Mouse (Mus musculus) granulocyte monocyte progenitor cell, adult 5-6 weeks (primary cell): ENCODE results near the gene Srsf2. TPM values are rescaled to one million over a fixed set of nuclear protein-coding genes. Genes with fewer than 3 reads are reported as not detected.

Experiments used
- ATAC-seq: replicated peaks from 2 replicates; pipeline ENCODE4 v1.8.0; 2016; ENCODE audit warnings: mild to moderate bottlenecking, moderate TSS enrichment, inconsistent platforms; ENCODE audit not compliant: poor library complexity, severe bottlenecking
- total RNA-seq, 2 experiments: library from RNA; stranded (forward) in 1 of 2; stranded (reverse) in 1 of 2; fragments of 200-712, 200-1000 nt in 1 of 2; fragments of >200 nt in 1 of 2; fragmentation: Nextera tagmentation in 1 of 2; gene quantifications; 2 replicates each; pipeline ENCODE4 v1.2.3; 2014 to 2017

The Srsf2 gene
- total RNA-seq, 2 experiments from 2014 or later, result 356 to 818 TPM

DNA sequence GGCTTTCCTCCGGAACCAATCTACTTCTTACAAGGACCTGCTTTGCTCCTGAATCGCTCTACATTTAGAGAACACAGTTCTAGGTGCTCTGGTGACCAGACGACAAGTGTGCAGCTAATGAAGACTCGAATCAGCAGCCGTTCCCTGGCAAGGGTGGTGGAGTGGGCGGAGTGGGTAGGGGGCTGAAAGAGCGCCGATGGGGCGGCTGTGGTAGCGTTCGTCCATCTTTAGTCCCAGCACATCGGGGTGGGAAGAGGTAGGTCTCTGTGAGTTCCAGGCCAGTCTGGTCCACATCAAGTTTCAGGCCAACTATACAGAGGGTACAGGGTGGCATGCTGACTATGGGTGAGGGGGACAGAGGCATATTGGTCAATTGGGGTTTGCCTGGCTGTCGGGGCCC is 39.3 kb downstream of the Srsf2 start:
- no peak for ATAC-seq

DNA sequence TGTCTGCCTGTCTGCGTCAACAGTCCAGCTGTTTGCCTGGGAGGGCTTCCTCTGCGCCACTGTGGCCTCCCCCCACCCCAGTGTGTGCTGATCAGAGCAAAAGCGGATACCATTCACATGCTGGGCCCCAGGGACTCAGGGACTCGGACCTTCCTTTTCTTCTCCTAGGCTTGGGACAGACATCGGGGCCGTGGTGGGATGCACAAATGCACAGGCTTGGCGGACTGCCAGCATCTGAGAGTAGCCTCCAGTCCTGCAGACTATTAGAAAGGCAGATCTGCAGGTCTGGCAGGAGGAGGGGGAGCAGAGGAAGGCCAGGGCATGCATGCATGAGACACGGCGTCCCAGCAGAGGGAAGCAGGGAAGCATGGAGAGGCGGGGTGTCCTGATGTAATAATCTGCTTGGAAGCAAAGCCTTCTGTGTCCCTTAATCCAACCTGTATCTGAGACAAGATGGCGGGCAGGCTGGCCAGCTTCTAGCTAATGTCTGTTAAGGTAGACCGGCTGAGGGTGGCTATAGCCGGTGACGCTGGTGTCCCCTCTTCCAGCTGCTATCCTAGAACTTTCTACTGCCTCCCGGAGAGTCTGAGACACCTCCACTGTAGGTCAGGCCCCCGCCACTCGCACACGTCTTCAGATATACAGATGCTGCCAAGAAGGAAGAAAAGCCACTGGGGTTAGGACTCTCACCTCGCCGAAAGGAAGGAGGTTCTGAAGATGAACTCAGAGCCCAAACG is 39.9 kb downstream of the Srsf2 start:
- ATAC-seq, result no peak

DNA sequence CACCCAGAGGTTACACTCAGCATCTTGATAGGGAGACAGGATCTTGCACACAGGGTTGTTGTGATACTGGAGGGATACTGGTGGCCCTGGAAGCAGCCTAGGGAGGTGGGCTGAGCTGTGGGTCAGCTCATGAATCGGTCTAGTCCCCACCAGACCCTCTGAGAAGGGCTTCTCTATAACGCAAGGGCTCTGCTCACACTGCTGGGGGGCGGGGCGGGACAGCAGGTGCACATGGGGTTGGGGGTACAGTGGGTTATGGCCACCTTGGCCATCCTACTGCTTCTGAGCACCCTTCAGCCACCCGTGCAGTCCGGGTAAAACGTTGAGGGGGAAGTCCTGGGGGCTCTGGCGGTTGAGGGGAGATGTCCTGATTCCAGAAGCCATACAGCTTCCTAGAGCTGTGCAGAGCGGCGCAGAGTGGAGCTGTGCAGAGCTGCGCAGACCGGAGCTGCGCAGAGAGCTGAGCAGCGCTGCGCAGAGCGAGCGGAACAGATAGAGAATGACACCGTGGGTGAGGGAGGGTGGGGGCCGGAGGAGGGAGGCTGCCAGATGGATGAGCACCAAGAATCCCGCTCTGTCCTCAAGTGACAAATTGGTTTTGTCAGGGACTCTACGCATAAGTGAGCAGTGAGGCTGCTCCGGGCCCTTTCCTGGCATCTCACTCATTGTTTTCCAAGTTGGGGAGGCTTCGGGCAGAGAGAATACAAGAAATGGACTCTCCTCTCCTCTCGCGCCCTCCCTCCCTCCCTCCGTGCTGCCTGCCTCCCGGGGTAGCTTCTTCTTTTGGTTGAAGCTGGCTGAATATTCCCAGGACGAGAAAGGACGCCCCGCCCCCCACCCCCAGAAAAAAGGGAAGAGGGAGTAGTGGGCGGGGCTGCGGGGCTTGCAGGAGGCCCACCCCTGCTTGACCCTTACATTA is 41.7 kb downstream of the Srsf2 start:
- ATAC-seq, result peak; percentile 56

DNA sequence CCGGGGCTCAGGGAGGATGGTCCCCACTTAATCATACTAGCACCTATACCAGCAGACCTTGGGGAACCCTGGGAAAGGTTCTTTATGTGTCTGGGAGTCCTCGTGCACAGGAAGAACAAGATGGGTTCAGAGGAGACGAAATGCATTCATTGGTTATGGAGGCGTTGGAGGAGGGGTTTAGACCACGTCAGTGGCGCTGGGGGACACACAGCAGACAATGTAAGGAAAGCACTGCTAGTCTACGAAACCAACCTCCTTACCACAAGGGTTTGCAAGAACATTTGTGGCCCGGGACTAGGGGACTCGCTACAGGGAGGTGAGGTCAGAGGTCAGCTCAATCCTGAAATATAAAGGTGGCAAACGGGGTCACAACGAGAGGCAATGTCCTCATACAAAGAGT is 42.4 kb downstream of the Srsf2 start:
- no peak for ATAC-seq

DNA sequence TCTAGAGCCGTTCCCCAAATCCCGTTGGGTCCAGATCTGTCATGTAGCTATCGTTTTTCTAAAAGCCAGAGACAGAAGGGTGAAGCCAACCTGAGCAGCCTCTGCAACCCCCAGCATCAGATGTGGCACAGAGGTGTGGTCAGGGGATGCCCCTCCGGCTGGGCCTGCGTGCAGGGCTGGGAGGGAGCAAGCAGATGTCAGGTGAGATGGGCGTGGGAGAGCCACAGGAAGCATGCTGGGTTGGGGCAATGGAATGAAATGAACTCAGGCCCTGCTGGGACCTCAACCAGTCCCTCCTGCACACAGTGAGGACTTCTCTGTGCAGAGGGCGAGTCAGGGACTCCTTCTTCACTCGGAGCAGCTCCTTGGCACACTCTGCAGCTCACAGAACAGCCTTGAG is 43.4 kb downstream of the Srsf2 start:
- ATAC-seq, result no peak

DNA sequence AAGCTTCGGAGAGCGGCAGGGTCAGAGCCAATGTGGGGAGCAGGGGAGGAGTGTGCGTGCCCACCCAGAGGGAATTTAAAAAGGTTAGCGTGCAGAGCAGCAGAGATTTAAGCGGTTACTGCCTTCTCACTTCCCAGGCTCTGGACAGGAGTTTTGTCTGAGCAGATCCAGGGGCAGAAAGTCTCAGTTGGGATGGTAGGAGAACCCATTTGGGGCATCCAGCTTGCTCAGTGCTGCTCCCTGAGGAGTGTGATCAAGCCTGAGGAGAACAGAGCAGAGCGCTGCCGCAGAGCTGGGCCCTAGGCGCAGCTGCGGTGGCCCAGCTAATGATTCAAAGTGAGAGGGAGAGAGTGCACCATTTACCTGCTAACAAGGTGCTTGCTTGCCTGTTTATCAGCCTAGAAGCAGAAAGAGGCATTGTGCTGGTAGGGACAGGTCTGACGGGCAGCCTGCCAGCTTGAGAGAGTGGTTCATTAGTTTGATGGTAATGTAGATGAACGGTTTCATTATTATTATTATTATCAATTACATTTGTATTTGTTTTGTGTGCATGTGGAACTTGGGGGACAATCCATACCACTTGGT is 44.0 kb downstream of the Srsf2 start:
- ATAC-seq, result no peak

DNA sequence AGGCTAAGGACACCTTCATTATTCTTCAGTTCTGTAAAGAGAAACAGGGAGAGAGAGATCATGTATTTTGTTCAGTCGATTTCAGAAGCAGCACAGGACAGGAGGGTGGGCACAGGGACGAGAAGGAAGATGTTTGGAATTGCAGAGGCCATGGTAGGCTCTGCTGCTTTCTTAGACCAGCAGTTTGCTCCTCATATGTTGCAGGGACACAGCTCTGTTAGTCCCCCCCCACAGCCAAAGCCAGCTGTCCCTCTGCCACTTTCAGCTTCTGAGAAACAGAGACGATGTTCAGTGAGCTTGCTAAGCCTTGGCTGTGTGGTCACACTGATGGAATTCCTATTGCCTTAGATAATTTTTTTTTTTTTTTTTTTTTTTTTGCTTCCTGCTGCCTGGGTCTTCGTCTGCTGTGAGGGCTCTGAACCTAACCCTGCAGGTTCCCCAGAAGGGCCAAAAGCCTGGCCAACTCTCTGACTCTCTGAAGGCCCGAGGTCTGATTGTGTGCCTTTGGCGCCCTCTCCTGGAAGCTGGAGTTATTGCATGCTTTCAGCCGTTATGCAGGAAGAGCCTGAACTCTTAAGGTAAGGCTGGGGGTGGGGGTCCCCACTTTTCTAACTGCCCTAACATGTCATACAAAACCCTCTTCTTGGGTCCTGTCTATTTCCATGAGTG is 44.8 kb downstream of the Srsf2 start:
- ATAC-seq, result peak; percentile 61

DNA sequence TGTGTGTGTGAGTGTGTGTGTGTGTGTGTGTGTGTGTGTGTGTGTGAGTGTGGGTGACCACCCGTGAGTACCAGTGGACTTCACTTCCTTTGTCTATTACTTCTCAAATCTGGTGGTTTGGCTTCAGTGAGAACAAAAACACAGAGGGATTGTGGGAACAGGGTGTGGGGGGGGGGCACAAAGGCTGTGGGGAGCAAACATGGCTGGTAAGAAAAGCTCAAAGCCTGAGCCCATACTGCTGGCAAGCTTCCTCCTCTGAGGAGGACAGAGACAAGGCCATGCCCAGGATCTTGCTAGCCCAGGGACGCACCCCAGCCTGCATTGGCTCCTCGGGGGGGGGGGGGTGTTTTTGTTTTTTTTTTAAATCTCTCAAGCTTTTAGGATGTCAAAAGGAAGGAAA is 45.4 kb downstream of the Srsf2 start:
- ATAC-seq, result no peak

DNA sequence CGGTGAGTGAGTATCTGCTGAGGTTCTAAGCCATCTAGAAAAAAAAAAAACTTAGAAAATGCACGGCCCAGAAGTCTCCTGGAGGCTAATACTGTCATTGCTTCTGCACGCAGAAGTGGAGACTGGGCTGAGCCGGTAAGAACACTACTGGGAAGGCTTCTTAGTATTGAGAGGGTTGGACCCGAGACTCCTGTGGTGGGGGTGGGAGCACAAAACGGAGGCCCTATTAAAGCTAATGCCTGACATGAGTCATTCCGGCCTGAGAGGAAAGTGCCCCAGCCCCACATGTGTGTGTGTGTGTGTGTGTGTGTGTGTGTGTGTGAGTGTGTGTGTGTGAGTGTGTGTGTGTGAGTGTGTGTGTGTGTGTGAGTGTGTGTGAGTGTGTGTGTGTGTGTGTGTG is 45.8 kb downstream of the Srsf2 start:
- ATAC-seq, result no peak

DNA sequence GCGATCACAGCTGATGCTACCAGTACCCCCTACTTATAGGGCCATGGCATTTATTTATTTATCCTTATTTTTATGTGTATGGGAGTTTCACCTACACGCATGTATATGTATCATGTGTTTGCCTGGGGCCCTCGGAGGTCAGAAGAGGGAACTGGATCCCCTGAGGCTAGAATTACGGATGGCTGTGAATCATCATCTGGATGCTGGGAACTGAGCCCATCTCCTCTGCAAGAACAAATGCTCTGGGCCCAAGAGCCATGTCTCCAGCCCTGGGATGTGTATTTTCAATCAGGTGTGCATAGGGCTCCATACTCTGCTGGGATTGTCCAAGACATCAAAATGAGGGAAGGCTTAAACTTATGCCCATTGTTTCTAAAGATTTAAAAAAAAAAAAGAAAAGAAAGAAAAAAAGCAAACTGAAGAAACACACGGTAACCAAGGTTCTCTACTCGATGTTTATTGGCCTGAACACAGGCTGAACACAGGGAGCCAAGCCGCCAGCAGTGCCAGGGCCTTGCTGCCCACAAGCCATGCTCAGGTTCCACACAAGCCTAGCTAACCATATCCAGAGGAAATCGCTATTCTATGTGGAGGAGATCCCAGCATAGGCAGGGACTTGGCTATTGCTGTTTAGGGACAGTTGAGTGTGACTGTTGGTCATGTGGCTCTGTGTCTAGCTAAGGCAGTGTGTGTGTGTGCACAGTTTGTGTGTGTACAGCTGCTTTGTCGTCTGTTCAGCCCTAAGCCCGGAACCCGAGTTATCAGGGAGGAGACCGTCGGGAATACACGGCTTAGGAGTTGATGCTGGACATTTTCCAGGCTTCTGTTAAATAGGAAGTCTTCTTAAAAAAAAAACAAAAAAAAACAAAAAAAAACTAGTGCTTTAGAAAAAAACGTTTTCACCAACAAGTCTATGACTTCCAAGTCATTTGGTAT is 46.5 kb downstream of the Srsf2 start:
- no peak for ATAC-seq

DNA sequence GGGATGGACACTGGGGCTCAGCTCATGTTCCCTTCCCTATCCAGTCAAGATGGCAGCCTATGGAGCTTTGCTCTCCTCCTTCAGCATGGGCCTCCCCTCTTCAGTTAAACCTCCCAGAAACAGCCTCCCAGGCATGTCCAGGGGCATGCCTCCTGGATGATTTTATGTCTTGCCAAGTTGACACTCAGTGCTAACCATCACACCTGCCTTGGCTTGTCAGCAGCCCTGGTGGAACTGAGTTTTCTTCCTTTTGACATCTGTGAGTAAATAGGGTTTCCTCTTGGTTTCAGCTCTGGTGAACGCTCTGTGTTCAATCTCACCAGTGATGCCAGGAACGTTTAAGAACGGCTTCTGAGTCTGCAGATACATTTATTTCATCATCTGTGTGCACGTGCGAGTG is 50.2 kb downstream of the Srsf2 start:
- ATAC-seq, result no peak

DNA sequence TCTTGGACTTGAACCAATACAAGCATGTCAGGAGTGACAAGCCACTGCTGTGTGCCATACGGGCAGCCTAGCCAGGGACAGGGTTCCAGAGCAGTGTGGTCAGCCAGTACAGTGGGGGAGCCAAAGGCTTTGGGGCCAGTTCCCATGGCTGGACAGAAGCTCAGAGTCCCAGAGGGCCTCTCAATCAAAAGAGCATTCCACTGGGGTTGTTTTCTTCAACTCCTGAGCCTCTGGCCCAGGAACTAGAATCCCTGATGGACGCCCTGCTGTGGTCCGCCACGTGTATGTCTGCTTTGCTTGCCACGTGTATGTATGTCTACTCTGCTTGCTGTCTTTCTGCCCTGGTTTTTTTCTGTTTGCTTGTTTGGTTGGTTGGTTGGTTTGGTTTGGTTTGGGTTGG is 51.8 kb downstream of the Srsf2 start:
- ATAC-seq, result no peak

Other genes with a start within 250 kb of the Srsf2 start
- gene Rhbdf2, start 226.1 kb downstream of the Srsf2 start, total RNA-seq (2014; fragmentation: Nextera tagmentation), result 7.3 and 8.6 TPM in 2 replicates
- gene Rhbdf2, start 226.1 kb downstream of the Srsf2 start, total RNA-seq (2017), result 2.9 TPM in 2 replicates
- not detected in 2 replicates for gene Prcd, start 199.6 kb downstream of the Srsf2 start, total RNA-seq (2014; fragmentation: Nextera tagmentation)
- not detected in 2 replicates for gene Prcd, start 199.6 kb downstream of the Srsf2 start, total RNA-seq (2017)
- gene Cygb, start 198.8 kb downstream of the Srsf2 start, total RNA-seq (2014; fragmentation: Nextera tagmentation), result not detected in 2 replicates
- not detected in 2 replicates for gene Cygb, start 198.8 kb downstream of the Srsf2 start, total RNA-seq (2017)
- gene St6galnac1, start 77.6 kb downstream of the Srsf2 start, total RNA-seq (2014; fragmentation: Nextera tagmentation), result not detected in 2 replicates
- not detected in 2 replicates for gene St6galnac1, start 77.6 kb downstream of the Srsf2 start, total RNA-seq (2017)
- gene Mxra7, start 25.0 kb downstream of the Srsf2 start, total RNA-seq (2014; fragmentation: Nextera tagmentation), result 0.17 TPM in 1 of 2 replicates, not detected in the other
- gene Mxra7, start 25.0 kb downstream of the Srsf2 start, total RNA-seq (2017), result 0.09 and 0.67 TPM in 2 replicates
- 34.5 and 40.5 TPM in 2 replicates for gene Mettl23, start 9.8 kb downstream of the Srsf2 start, total RNA-seq (2014; fragmentation: Nextera tagmentation)
- gene Mettl23, start 9.8 kb downstream of the Srsf2 start, total RNA-seq (2017), result 22.7 and 25.8 TPM in 2 replicates
- gene Jmjd6, start 9.6 kb downstream of the Srsf2 start, total RNA-seq (2014; fragmentation: Nextera tagmentation), result 37.0 and 42.8 TPM in 2 replicates
- gene Jmjd6, start 9.6 kb downstream of the Srsf2 start, total RNA-seq (2017), result 31.0 and 45.4 TPM in 2 replicates
- 16.0 and 32.0 TPM in 2 replicates for gene Mfsd11, start 654 bp downstream of the Srsf2 start, total RNA-seq (2014; fragmentation: Nextera tagmentation)
- 9.4 and 10.0 TPM in 2 replicates for gene Mfsd11, start 654 bp downstream of the Srsf2 start, total RNA-seq (2017)
- gene Mgat5b, start 65.8 kb upstream of the Srsf2 start, total RNA-seq (2014; fragmentation: Nextera tagmentation), result not detected in 2 replicates
- not detected in 2 replicates for gene Mgat5b, start 65.8 kb upstream of the Srsf2 start, total RNA-seq (2017)